Mouse (Mus musculus): ENCODE measurements around the gene 4933425L06Rik.

- no peak for TF ChIP-seq CTCF (IDR thresholded peaks at IDR 0.05; ENCODE audit: insufficient read depth, low read depth, low read length)
- TF ChIP-seq POLR2A (IDR thresholded peaks at IDR 0.05; ENCODE audit: insufficient read depth, low read depth, low read length), result no peak
Measured at GRCm38 (mm10) chr13:105130080-105130479, 48.2 kb downstream of the 4933425L06Rik start.
